Mouse (Mus musculus) lung, postnatal 25 days (tissue): ENCODE results near the gene Gm21680.
"Not testable (repeated sequence)": the region's sequence is repeated elsewhere in the genome, so short reads cannot be mapped to it uniquely, and the experiment has no call there.

ENCODE experiments used
- DNase-seq: peaks from one replicate; pipeline ENCODE4 v3.0.0; 2022; ENCODE audit warnings: low spot score

Gene Gm21680

GRCm38 (mm10) chr5:25972563-25972962, at the start of gene Gm21680:
Gene Gm21680 (minus strand): TSS chr5:25972663.
- DNase-seq: not testable (repeated sequence)

- DNase-seq: not testable (repeated sequence)
Measured at GRCm38 (mm10) chr5:26007697-26008096, 35.2 kb upstream of the Gm21680 start.

GRCm38 (mm10) chr5:26006937-26007695, 34.7 kb upstream of the Gm21680 start:
- not testable (repeated sequence) for DNase-seq

GRCm38 (mm10) chr5:26004698-26005097, 32.2 kb upstream of the Gm21680 start, which contains the start of gene Gm1979:
Gene Gm1979 (minus strand): TSS chr5:26004798.
- DNase-seq: not testable (repeated sequence)

- not testable (repeated sequence) for DNase-seq
Measured at GRCm38 (mm10) chr5:25988550-25988949, 16.1 kb upstream of the Gm21680 start, which contains the start of gene Gm21698. Gene Gm21698 (minus strand): TSS chr5:25988650.

- not testable (repeated sequence) for DNase-seq
Measured at GRCm38 (mm10) chr5:25957050-25957449, 15.4 kb downstream of the Gm21680 start.

GRCm38 (mm10) chr5:25956611-25957010, 15.9 kb downstream of the Gm21680 start:
- not testable (repeated sequence) for DNase-seq

- not testable (repeated sequence) for DNase-seq
Measured at GRCm38 (mm10) chr5:25954317-25954716, 18.1 kb downstream of the Gm21680 start, which contains the start of gene Gm21671. Gene Gm21671 (minus strand): TSS chr5:25954417.

- not testable (repeated sequence) for DNase-seq
Measured at GRCm38 (mm10) chr5:25945391-25945790, 27.1 kb downstream of the Gm21680 start.

- not testable (repeated sequence) for DNase-seq
Measured at GRCm38 (mm10) chr5:25942281-25942680, 30.2 kb downstream of the Gm21680 start, which contains the start of gene Gm21663. Gene Gm21663 (minus strand): TSS chr5:25942381.
